Mouse (Mus musculus): Measurements from ENCODE around the gene AU022252.
"Not testable (repeated sequence)": the region's sequence is repeated elsewhere in the genome, so short reads cannot be mapped to it uniquely, and the experiment has no call there.

AU022252 gene

DNA sequence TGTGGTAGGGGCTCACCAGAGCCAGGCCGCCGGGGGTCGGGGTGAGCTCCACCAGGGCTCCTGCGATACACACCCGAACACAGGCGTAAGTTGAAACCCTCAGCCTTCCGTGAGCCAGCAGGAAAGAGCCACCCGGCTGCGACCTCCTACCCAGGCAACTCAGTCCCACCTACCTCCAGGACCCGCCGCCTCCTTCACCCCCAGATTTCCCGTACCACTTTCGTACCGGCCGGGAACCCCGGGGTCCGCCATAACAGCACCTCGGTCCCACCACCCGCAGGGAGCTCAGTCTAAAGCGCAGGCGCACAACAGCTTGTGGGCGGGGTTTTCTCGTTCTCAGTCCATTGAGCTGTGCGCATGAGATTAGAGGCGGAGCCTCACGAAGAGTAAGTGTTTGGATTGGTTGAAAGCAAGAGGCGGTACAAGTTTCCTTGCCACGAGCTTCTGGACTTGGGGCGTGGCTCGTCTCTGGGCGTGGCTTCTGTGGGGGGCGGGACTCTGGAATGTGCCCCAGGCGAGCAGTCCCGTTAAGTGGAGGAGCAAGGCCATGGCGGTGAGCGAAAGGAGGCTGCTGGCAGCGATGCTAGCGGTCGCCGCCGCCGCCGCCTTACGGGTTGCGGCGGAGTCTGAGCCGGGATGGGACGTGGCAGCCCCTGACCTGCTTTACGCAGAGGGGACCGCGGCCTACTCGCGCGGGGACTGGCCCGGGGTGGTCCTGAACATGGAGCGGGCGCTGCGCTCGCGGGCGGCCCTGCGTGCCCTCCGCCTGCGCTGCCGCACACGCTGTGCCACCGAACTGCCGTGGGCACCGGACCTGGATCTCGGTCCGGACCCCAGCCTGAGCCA, at the start of gene AU022252, which contains the start of gene P3h1:
AU022252 (minus strand) TSS at position 303 of the 846 bp plus-strand sequence.
P3h1 (plus strand) TSS at position 506 of the 846 bp plus-strand sequence.
- DNase-seq (ENCODE audit: extremely low read depth, low read depth), result peak; percentile 96

DNA sequence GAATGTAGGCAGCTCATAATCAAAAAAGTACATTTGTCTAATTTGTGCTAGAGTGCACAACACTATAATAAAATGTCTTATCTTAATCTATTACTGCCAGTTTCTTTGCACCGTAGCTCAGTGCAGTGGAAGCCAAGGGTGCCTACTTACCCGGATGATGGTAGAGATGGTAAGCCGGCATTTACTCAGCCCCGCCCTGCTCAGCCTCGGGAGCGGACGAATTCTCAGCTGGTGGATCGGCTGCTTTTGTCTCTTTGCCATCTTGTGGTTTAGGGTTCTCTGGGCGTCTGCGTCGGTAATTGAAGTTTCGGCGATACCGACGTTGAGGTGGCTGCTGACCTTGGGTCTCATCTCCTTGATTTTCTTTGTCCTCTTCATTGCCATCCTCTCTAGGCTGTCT, 46.3 kb upstream of the AU022252 start:
- not testable (repeated sequence) for DNase-seq (ENCODE audit: extremely low read depth, low read depth)

DNA sequence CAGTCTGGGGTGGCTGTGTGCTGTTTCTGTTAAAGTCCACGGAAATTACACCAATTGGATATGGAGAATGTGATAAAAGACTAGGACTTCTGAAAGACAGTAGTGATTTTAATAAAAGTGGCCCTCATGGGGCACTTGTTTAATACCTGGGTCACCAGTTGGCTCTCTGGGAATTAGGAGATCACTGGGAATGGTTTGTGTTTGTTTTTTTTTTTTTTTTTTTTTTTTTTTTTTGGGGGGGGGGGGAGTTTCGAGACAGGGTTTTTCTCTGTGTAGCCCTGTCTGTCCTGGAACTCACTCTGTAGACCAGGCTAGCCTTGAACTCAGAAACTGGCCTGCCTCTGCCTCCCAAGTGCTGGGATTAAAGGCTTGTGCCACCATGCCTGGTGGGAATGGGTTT, 43.2 kb upstream of the AU022252 start:
- DNase-seq (ENCODE audit: extremely low read depth, low read depth), result no peak

DNA sequence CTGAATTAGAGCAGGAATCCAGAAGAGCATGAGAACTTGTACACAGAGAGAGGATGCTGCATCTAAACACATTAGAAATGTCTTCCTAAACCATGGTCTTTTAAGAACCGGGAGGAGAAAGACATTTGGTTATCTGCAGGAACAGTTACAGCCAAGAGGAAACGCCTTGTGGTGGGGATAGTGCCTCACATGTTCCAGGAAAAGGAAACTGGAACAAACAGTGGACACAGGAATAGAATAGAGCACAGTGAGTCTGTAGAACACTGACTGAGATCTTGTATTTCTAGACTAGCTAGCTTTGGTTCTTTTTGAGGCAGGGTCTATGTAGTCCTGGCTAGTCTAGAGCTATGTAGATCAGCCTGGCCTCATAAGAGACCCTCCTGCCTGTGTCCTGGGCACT, 42.7 kb upstream of the AU022252 start:
- DNase-seq (ENCODE audit: extremely low read depth, low read depth), result no peak

DNA sequence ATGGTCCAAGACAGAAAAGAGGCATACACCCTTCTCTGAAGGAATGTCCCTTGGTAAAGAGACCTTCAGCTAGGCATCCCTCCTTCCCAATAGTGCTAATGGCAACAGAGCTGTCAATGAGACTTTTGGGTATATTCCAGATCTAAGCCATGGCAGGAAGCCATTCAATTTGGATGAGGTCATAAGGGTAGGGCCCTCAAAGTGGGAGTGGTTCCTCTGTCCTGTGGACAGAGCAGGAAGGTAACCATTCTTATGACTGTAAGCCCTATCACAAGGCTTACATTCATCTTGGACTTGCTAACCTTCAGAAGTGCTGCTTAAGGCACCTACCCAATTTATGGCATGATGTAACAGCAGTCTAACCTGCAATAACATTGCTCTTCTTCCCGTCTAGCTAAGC, 42.1 kb upstream of the AU022252 start:
- no peak for DNase-seq (ENCODE audit: extremely low read depth, low read depth)

DNA sequence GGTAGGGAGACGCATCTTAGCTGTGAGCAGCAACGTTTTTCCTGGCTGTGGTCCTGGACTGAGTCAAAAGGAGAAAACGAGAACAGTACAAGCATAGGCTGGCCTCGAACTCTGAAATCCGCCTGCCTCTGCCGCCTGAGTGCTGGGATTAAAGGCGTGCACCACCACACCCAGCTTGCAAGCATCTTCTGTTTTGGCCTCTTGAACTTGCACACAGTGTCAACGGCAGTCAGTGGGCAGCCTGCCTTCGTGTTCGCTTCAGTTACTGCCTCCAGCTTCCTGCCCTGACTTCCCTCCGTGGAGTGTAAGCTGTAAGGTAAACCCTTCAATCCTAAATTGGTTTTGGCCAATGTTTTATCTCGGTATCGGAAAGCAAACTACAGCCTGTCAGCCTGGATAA, 34.1 kb upstream of the AU022252 start:
- no peak for DNase-seq (ENCODE audit: extremely low read depth, low read depth)

DNA sequence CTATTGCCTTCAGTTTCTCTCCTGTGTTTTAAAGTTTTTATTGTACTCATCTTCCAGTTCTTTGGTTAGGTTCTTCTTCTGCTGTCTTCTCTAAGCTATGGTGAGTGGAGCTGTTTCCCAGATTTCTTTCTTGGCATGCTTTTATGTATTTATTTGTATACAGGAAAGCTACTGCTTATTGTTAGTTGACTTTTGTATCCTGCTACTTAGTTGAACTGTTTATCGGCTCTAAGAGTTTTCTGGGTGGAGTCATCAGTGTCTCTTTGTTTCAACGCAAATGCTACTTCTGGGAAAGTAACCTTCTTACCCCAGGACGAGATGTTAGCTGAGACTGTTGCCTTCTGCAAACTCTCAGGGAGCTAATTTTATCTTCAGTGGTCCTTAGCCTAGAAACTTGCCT, 30.9 kb upstream of the AU022252 start:
- no peak for DNase-seq (ENCODE audit: extremely low read depth, low read depth)

DNA sequence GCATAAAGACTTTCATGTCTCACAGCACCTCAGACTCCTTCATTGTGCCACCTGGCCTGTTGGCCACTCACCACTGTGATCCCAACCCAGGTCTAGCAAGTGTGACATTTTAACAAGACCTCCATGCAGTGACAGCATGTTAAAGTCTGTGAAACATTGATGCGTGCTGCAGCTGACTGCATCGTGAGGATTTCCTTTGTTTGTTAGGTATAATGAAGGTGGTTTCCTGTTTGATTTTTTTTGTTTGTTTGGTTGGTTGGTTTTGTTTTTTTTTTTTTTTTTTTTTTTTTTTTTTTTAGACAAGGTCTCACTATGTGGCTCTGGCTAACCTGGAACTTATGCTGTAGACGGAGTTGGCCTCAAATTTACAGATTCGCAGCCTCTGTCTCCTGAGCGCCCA, 30.0 kb upstream of the AU022252 start:
- no peak for DNase-seq (ENCODE audit: extremely low read depth, low read depth)

DNA sequence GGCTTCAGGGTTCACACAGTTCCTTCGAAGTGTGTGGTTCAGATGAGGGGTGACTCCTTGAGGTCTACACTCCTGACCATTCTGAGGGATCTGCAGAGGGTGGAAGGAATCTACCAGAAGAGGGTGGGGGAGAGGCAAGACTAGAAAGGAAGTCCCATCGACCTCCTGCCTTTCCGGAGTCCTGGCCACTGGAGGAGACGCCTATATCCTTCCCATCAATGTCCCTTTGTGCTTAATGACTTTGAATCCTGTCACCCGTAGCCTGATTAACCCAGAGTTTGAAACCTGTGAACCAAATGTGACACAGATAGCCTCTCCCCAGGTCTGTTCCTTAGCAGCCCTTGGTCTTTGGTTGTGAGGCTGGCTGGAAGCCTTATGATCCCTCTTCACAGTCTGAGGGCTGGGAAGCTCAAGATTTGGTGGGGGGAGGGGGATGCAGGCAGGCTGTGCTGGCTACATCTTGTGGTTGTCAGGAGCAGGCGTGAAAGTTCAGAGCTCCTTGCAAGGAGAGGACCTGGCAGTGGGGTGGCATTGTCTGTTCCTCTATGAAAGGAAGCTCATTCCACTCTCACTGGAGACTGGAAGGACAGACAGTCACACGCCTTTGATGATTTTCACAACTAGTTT, 28.7 kb upstream of the AU022252 start:
- DNase-seq (ENCODE audit: extremely low read depth, low read depth), result no peak

DNA sequence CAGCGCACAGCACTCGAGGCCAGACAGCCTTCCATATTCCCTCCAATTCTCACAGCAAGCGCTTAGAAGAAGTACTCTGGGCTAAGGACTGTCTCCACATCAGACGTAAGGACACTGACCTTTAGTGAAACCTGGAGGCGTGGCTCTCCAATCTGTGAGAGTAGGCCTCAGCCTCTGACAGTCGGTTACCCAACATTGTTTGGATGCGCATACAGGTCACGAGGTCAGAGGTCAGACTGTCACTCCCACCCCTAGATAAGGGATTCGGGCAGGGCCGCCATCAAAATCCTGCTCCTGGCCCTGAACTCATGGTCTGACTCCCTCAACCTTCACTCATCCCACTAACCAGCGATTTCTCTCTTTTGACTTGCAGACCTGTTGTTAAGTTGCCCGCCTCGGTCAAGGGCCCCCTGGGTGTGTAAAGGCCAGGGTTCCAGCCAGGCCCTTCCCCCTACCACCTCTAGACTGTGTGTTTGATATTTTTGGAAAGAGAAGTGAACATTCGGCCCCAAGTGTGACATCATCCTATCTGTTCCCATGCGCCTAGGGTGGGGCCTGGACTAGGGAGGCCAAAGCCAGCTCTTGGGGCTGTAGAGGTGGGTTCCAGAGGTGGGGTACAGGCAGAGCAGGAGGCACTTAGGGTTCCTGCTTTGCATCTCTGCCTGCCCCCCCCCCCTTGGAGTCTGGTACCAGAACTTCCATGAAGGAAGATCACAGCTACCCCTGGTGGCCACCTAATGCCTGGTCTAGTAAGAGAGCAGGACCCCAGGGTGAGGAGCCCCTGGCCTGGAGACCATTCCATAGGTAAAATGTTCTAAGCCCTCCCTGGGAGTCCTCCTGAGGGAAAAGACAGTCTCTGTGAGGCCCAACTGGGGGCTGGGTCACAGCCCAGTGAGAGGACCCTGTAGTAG, 27.1 kb upstream of the AU022252 start:
- no peak for DNase-seq (ENCODE audit: extremely low read depth, low read depth)

DNA sequence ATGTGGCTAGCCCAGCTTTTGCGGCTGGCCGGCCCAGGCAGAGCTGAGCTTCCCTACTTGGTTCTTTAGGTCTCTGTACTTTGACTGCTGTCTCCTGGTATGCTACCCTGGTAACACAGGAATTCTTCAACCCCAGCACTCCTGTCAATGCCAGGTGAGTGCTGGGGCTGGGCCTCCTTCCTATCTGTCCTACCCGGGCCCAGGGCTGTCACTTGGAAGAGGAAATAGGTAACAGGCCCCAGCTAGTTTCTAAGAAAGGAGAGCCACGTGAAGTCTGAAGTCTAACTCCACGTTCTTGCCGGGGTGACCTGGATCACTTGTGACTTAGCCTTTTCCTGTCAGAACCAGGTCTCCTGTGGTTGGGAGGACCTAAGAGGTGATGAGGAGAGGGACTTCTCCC, 24.6 kb upstream of the AU022252 start:
- no peak for DNase-seq (ENCODE audit: extremely low read depth, low read depth)

DNA sequence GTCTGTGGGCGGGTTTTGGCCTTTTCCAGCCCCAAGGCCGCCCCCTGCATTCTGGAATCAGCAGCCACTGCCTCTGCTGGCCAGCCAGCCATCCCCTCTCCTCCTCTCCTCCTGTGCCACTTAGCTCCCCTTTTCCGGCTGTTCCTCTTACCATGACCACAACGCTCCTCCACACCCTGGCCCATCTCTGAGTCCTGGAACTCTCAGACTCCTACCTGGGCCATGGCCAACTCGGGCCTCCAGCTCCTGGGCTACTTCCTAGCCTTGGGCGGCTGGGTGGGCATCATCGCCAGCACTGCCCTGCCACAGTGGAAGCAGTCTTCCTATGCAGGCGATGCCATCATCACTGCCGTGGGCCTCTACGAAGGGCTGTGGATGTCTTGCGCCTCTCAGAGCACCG, 22.8 kb upstream of the AU022252 start, which contains the start of gene Cldn19:
Cldn19 (plus strand) TSS at position 64 of the 400 bp plus-strand sequence.
- no peak for DNase-seq (ENCODE audit: extremely low read depth, low read depth)

DNA sequence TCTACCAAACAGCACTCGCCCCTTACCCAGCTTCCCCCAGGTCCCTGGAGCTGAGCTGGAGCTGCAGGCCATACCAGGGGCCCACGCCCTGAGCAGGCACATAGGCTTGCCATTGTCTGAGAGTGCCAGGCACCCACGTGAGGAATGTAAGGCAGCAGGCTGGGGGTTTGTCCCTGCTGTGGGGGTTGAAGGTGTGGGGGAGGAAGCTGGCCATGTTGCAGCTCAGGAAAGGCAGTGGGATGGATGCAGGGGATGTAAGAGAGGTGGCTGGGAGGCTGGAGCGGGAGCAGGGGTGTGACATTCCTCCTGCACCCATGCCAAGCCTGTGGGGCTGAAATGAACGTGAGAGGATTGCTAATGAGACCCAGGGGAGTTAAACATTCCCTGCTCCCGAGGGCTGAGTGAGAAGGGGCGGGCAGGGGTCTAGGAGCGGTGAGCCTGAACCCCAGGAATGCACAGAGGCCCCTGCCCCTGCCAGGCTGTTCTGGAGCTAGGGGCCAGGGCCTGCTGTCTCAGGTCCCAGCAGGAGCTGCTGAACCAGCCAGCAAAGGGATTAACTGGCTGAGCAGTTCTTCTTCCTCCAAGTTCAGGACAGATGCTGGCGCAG, 21.6 kb upstream of the AU022252 start:
- DNase-seq (ENCODE audit: extremely low read depth, low read depth), result no peak

DNA sequence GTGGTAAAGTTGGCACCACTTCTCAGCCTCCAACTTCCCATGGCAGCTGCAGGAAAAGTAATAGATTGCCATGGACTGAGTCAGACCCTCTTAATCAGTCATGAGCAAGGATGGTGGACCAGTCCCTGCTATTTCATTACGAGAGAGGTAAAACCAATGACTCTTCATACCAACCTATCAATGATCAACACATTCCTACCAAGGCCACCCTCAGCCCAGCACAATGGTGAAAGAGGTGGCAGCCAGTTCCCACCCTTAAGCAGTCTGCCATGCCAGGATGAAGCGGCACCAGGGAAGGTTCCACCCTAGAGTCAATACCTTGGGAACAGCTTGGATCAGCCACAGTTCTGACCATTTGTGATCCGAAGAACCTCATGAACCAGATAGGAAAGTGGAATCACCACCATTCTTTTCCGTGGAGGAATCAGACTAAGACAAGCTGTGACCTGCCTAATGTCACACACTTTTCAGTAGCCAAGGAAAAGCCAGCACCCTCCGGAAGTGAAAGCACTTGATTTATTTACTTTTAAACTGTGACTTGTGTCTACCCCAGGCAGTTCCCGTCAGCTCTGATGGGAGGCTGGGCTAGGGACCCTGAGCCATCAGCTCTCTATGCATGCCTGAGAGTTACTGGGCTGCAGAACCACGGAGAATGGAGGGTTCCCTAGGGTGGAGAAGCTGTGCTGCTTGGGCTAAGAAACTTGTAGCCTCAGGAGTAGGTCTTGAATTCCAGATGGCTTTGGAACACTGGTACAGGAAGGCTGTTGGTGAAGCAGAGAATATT, 19.7 kb upstream of the AU022252 start:
- DNase-seq (ENCODE audit: extremely low read depth, low read depth), result no peak

DNA sequence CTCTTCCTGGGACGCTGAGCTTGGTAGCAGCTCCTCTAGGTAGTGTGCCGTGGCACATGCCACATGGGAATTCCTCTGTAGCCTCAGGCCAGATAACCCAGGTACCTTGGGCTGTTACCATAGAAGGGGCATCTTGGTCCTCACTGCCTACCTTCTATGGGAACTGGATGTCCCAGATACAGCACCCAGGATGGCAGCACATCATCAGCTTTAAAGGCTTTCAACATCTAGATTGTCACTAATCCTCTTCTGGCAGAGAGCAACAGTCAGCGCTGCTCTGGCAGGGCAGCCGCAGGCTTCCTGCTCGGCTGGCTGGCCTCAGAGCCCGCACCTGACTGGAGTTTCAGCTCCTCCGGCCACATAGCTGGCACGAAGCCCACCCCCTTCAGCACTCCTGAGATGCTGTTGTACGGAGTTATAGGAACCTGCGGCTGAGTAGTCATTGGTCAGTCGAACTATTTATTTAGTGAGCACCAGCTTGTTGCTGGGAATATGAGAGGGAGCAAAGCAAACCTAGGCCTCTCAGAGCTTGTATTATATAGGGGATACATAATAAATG, 16.0 kb upstream of the AU022252 start:
- DNase-seq (ENCODE audit: extremely low read depth, low read depth), result no peak

DNA sequence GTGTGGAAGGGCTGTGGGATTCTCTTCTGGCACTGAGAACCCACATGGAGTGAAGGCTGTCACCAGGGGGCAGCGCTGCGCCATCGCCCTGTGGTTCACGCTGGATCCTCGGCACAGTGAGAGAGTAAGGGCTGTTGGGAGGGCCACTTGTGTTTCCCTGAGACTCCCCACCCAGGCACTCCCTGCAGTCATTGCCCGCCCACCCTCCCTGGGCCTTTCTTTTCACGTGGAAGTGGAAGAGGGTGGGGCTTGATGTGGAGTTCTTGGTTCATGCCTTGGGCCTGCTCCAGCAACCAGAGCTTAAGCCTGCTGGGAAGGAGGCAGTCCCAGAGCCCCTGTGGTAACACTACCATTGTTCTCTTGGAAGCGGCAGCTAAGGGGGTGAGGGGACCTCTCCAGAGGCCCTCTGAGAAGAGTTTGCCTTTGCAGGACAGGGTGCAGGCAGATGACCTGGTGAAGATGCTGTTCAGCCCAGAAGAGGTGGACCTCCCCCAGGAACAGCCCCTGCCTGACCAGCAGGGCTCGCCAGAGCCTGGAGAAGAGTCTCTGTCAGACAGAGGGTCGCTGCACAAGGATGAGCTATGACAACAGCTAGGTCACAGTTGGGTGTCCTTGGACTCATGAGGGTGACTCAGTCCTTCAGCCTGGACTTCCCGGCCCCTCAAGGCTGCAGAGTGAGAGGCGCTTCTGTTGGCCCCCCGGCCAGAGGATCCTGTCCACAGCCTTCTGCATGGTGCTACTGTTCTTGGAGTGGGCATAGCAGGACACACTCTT, 15.1 kb upstream of the AU022252 start:
- DNase-seq (ENCODE audit: extremely low read depth, low read depth), result no peak

DNA sequence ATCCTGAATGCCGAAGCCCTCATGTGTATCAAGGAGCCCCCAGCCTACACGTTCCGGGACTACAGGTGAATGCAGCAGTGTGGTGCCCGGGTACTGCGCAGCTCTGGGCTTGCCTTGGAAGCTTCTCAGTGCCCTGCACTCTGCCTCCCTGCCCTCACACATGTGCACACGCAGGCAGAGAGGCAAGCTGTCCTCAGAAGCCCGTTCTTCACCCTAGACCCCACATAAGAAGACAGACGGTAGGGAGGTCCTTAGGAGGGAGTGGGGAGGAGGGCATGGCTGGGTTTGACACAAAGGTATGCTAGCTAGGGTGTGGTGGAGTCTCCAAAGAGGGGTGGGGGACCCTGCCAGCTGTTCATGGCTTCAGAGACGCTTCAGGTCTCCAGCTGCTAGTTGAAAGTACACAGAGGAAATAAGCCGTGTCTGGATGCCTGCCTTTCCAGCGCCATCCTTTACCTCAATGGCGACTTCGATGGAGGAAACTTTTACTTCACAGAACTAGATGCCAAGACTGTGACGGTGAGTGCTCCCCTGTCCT, 14.2 kb upstream of the AU022252 start:
- DNase-seq (ENCODE audit: extremely low read depth, low read depth), result no peak

DNA sequence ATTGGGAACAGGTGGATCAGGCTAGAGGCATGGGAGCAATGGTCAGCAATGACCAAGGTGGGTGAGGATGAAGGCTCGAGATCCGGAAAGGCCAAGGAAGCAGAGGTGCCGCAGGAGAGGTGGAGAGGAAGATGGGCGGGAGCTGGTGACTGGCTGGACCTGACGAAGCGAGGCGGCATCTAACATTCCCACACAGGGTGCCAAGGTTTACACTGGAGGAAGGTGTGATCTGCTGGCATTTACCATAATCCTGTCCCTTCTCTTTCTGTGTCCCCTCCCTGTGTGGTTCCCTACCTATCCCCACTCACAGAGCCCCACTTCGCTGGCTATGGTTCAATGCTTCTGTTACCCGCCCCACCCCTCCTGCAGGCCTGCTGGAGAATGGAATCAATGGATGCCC, 13.4 kb upstream of the AU022252 start:
- DNase-seq (ENCODE audit: extremely low read depth, low read depth), result no peak

DNA sequence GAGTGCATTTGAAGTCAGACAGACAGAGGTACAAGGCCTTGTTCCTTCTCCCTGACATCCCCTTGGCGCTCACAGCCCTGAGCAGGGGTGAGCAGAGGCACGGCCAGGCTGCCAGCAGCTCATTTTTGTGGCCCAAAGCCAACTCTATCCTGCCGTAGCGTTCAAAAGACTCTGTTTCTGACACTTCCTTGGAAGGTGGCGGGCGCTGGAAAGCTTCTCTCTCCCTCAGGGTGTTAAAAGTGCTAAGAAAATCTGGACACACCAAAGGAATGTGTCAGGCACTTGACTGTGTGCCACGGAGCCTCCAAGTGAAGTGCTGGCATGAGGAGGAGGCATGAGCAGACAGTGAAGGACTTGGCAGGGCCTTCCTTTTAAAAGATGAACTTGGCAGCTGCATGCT, 13.0 kb upstream of the AU022252 start:
- no peak for DNase-seq (ENCODE audit: extremely low read depth, low read depth)

Measured in MEL-GATA-1-ER (cell line).